Mouse (Mus musculus): ENCODE measurements around the gene Rrp9.
A peak's percentile ranks its signal among the peaks of the same experiment; 100 is the strongest.

DNA sequence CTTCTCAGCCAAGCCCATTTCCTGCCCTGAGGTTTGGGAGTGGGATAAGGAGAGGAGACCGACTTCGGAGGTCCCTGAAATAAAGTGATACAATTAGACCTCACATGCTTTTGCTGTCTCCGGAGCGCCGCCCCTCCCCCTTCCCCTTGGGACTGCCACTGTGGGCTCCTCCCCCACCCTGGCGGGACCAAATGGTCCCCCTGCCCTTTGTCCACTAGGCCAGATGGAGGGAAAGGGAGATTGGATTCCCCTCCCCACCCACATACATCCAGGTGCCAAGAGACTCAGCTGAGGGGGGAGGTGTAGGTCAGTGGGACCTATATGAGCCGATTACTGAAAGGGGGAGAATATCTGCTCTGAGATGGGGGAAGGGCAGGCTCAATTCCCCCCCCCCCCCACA is 22.9 kb upstream of the Rrp9 start:
- TF ChIP-seq CTCF (IDR thresholded peaks at IDR 0.05 in 2 of 3, conservative IDR thresholded peaks at IDR 0.05 in 1 of 3; ENCODE audit: control insufficient read depth in 1 of 3, insufficient read depth in 1 of 3, low read depth in 2 of 3, low read length in 3 of 3, poor library complexity in 1 of 3, severe bottlenecking in 1 of 3) (no peak), POLR2AphosphoS5 (IDR thresholded peaks at IDR 0.05; ENCODE audit: borderline replicate concordance, low read depth, low read length) (no peak), CHD2 (IDR thresholded peaks at IDR 0.05; ENCODE audit: low read length) (peak; percentile 9; the same call in 1 of the 2 replicates), POLR2A (IDR thresholded peaks at IDR 0.05; ENCODE audit: control insufficient read depth in 1 of 2, insufficient read depth in 1 of 2, low read depth in 1 of 2, low read length in 2 of 2, poor library complexity in 1 of 2) (no peak)
